Mouse (Mus musculus) thymus, adult 2 months (tissue): Measurements from ENCODE around the gene Nsl1.

Experiments
- CTCF ChIP-seq: fragments of 200-500 bp; IDR thresholded peaks from 2 replicates; pipeline ENCODE4 v1.5.1; 2012; ENCODE audit warnings: mild to moderate bottlenecking, control low read depth, low read length, moderate library complexity, borderline replicate concordance; ENCODE audit not compliant: control insufficient read depth, poor library complexity, insufficient read depth; ENCODE audit errors: extremely low read depth
- POLR2A ChIP-seq: fragments of 200-500 bp; IDR thresholded peaks from 2 replicates; pipeline ENCODE4 v1.6.1; 2012; ENCODE audit warnings: mild to moderate bottlenecking, low read length, control low read depth, moderate library complexity; ENCODE audit not compliant: control insufficient read depth, poor library complexity, insufficient read depth; ENCODE audit errors: extremely low read depth

DNA sequence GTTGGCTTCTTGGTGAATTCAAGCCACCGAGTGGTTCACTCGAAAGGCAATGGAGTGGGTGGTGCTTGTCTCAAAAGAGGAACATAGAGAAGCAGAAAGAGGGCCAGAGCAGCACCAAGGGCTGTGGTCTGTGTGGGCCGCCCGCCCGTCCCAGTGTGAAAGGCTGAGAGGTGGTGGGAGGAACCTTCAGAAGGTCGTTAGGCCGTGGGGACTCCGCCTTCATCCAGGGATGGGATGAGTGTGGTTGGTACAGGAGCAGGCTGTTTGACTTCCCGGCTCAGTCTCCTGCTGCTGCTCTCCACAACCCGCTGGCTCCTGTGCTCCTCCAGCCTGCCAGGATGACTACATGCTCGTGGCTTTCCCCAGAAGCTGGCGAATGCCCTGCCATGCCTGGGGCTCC is 22.8 kb downstream of the Nsl1 start:
- TF ChIP-seq CTCF, result no peak
- no peak for TF ChIP-seq POLR2A
